Mouse (Mus musculus) forebrain, embryonic 12.5 days (tissue): Measurements from ENCODE around the gene Kdm6b. TPM values are rescaled to one million over a fixed set of nuclear protein-coding genes. Genes with fewer than 3 reads are reported as not detected.

Experiments used
- ATAC-seq: fragments of 200-750 bp; cut with Nextera tagmentation; 2 replicates; pipeline ENCODE4 v1.8.0; 2017; ENCODE audit warnings: moderate TSS enrichment; ENCODE audit not compliant: low FRiP score
- H3K27ac ChIP-seq: fragments of 300-500 bp; sonication (generic); 2 replicates; pipeline ENCODE4 v1.5.1; 2016; ENCODE audit warnings: mild to moderate bottlenecking
- H3K27me3 ChIP-seq: fragments of 300-500 bp; sonication (generic); 2 replicates; pipeline ENCODE4 v1.6.1; 2016; ENCODE audit warnings: mild to moderate bottlenecking
- H3K36me3 ChIP-seq: fragments of 300-500 bp; sonication (generic); replicated peaks from 2 replicates; pipeline ENCODE4 v1.6.1; 2016; ENCODE audit warnings: mild to moderate bottlenecking
- H3K4me1 ChIP-seq: fragments of 300-500 bp; sonication (generic); 2 replicates; pipeline ENCODE4 v1.6.1; 2016
- H3K4me2 ChIP-seq: fragments of 300-500 bp; sonication (generic); 2 replicates; pipeline ENCODE4 v1.6.1; 2016; ENCODE audit warnings: mild to moderate bottlenecking, moderate library complexity
- H3K4me3 ChIP-seq: fragments of 300-500 bp; sonication (generic); replicated peaks from 2 replicates; pipeline ENCODE4 v1.5.1; 2016; ENCODE audit warnings: mild to moderate bottlenecking
- H3K9ac ChIP-seq: fragments of 300-500 bp; sonication (generic); 2 replicates; pipeline ENCODE4 v1.6.1; 2016; ENCODE audit warnings: mild to moderate bottlenecking
- H3K9me3 ChIP-seq: fragments of 300-500 bp; sonication (generic); 2 replicates; pipeline ENCODE4 v1.6.1; 2016
- WGBS: fragments of 180-500 bp; shearing (Covaris S2); methylation state at CpG from one replicate; pipeline ENCODE4 v1.1.7; 2016; 5-methylcytosine and 5-hydroxymethylcytosine counted together
- polyA plus RNA-seq: library from polyadenylated mRNA; unstranded; fragments of >200 nt; fragmentation: Nextera tagmentation; extraction: Ambion mirVana; gene quantifications from 2 replicates; pipeline ENCODE4 v1.2.1, GENCODE M21; 2016

The Kdm6b gene
- polyA plus RNA-seq, 1 experiment from 2014 or later: 50.8 TPM

- peaks cover 39% of the 10 kb centered on the region for H3K36me3 ChIP-seq
- H3K27me3 ChIP-seq: no peaks in the 10 kb centered on the region
- peak overlapping the region; percentile 78 for H3K4me2 ChIP-seq
- peak overlapping the region; percentile 100 for H3K27ac ChIP-seq
- 1% methylated on average over 6 of the region's 6 CpGs for WGBS
- peaks cover 47% of the 10 kb centered on the region for H3K4me1 ChIP-seq
- ATAC-seq: peak; percentile 36; the same call in 1 of the 2 replicates
- no peaks in the 10 kb centered on the region for H3K9me3 ChIP-seq
- H3K9ac ChIP-seq: peak overlapping the region; percentile 66
- H3K4me3 ChIP-seq: peak overlapping the region; percentile 99; the same call in 1 of the 2 replicates
Measured at GRCm38 (mm10) chr11:69364910-69365309, 48.6 kb downstream of the Kdm6b start.

- no peak for ATAC-seq
- Histone ChIP-seq H3K27ac (peak overlapping the region; percentile 100), H3K4me3 (peak overlapping the region; percentile 99; the same call in 1 of the 2 replicates), H3K9ac (peak overlapping the region; percentile 66), H3K4me2 (peak overlapping the region; percentile 78), H3K4me1 (peaks cover 44% of the 10 kb centered on the region), H3K9me3 (no peaks in the 10 kb centered on the region), H3K36me3 (peaks cover 45% of the 10 kb centered on the region), H3K27me3 (no peaks in the 10 kb centered on the region)
- 58% methylated on average over 8 of the region's 8 CpGs for WGBS
Measured at GRCm38 (mm10) chr11:69364376-69364775, 49.1 kb downstream of the Kdm6b start.

GRCm38 (mm10) chr11:69362479-69362878 is 51.0 kb downstream of the Kdm6b start:
- Histone ChIP-seq H3K27me3 (no peaks in the 10 kb centered on the region), H3K27ac (0 out of 2 replicates have a peak overlapping the region, but pooled peaks have one; percentile 8), H3K36me3 (peaks cover 64% of the 10 kb centered on the region), H3K9ac (no peak overlapping the region), H3K4me3 (no peak overlapping the region), H3K4me1 (peaks cover 34% of the 10 kb centered on the region), H3K4me2 (no peak overlapping the region), H3K9me3 (no peaks in the 10 kb centered on the region)
- ATAC-seq: no peak
- WGBS: 85% methylated on average over 2 of the region's 2 CpGs

GRCm38 (mm10) chr11:69362021-69362420 is 51.5 kb downstream of the Kdm6b start:
- WGBS: 52% methylated on average over 7 of the region's 7 CpGs
- peaks cover 33% of the 10 kb centered on the region for H3K4me1 ChIP-seq
- no peak for ATAC-seq
- no peak overlapping the region for H3K4me2 ChIP-seq
- peaks cover 68% of the 10 kb centered on the region for H3K36me3 ChIP-seq
- no peak overlapping the region for H3K4me3 ChIP-seq
- no peak overlapping the region for H3K27ac ChIP-seq
- no peak overlapping the region for H3K9ac ChIP-seq
- H3K9me3 ChIP-seq: no peaks in the 10 kb centered on the region
- H3K27me3 ChIP-seq: no peaks in the 10 kb centered on the region

- Histone ChIP-seq H3K9ac (no peak overlapping the region), H3K27ac (no peak overlapping the region), H3K36me3 (peaks cover 99% of the 10 kb centered on the region), H3K27me3 (no peaks in the 10 kb centered on the region), H3K4me1 (peaks cover 8% of the 10 kb centered on the region; the same call in 1 of the 2 replicates), H3K9me3 (no peaks in the 10 kb centered on the region), H3K4me2 (no peak overlapping the region), H3K4me3 (no peak overlapping the region)
- WGBS: 93% methylated on average over 12 of the region's 12 CpGs
- ATAC-seq: no peak
Measured at GRCm38 (mm10) chr11:69357690-69358089, 55.8 kb downstream of the Kdm6b start.

GRCm38 (mm10) chr11:69356544-69356943 is 56.9 kb downstream of the Kdm6b start:
- Histone ChIP-seq H3K27ac (no peak overlapping the region), H3K4me2 (no peak overlapping the region), H3K9me3 (no peaks in the 10 kb centered on the region), H3K4me3 (no peak overlapping the region), H3K9ac (no peak overlapping the region), H3K36me3 (peaks cover 100% of the 10 kb centered on the region), H3K4me1 (no peaks in the 10 kb centered on the region), H3K27me3 (no peaks in the 10 kb centered on the region)
- ATAC-seq: no peak
- WGBS: 96% methylated on average over 5 of the region's 5 CpGs

Other genes starting within 250 kb of the Kdm6b start
- gene Alox8, start 215.8 kb downstream of the Kdm6b start, polyA plus RNA-seq: not detected in 2 replicates
- gene Gucy2e, start 176.6 kb downstream of the Kdm6b start, polyA plus RNA-seq: 0.17 and 0.19 TPM in 2 replicates
- gene Cntrob, start 89.9 kb downstream of the Kdm6b start, polyA plus RNA-seq: 49.0 and 52.6 TPM in 2 replicates
- gene Trappc1, start 89.7 kb downstream of the Kdm6b start, polyA plus RNA-seq: 185 and 192 TPM in 2 replicates
- gene Kcnab3, start 87.4 kb downstream of the Kdm6b start, polyA plus RNA-seq: 5.1 and 5.5 TPM in 2 replicates
- 44.8 and 46.3 TPM in 2 replicates for gene Rnf227, start 73.2 kb downstream of the Kdm6b start, polyA plus RNA-seq
- gene Chd3, start 44.3 kb downstream of the Kdm6b start, polyA plus RNA-seq: 94.3 and 98.3 TPM in 2 replicates
- gene Naa38, start 18.2 kb downstream of the Kdm6b start, polyA plus RNA-seq: 91.7 and 103 TPM in 2 replicates
- gene Cyb5d1, start 18.0 kb downstream of the Kdm6b start, polyA plus RNA-seq: 55.0 and 60.9 TPM in 2 replicates
- 9.1 and 11.2 TPM in 2 replicates for gene Tmem88, start 15.4 kb downstream of the Kdm6b start, polyA plus RNA-seq
- gene Dnah2, start 135.4 kb upstream of the Kdm6b start, polyA plus RNA-seq: 1.7 and 2.1 TPM in 2 replicates
- gene Efnb3, start 146.5 kb upstream of the Kdm6b start, polyA plus RNA-seq: 63.7 and 72.7 TPM in 2 replicates
- gene Wrap53, start 166.6 kb upstream of the Kdm6b start, polyA plus RNA-seq: 33.0 and 36.0 TPM in 2 replicates
- gene Trp53, start 166.7 kb upstream of the Kdm6b start, polyA plus RNA-seq: 120 and 124 TPM in 2 replicates
- gene Atp1b2, start 192.3 kb upstream of the Kdm6b start, polyA plus RNA-seq: 11.9 and 12.6 TPM in 2 replicates
- not detected in 2 replicates for gene Shbg, start 204.2 kb upstream of the Kdm6b start, polyA plus RNA-seq
- gene Sat2, start 208.3 kb upstream of the Kdm6b start, polyA plus RNA-seq: 15.8 and 21.5 TPM in 2 replicates
- gene Fxr2, start 219.3 kb upstream of the Kdm6b start, polyA plus RNA-seq: 46.0 and 48.9 TPM in 2 replicates
- not detected in 2 replicates for gene Sox15, start 241.6 kb upstream of the Kdm6b start, polyA plus RNA-seq
- gene Mpdu1, start 249.0 kb upstream of the Kdm6b start, polyA plus RNA-seq: 74.7 and 80.9 TPM in 2 replicates